Mouse (Mus musculus) heart, adult 2 months (tissue): ENCODE data around the gene Noto. TPM values are rescaled to one million over a fixed set of nuclear protein-coding genes. Genes with fewer than 3 reads are reported as not detected.

Experiments used
- DNase-seq, 2 experiments: peaks; one replicate each; pipeline ENCODE4 v3.0.0; 2021
- H3K27ac ChIP-seq: fragments of 200-600 bp; 2 replicates; pipeline ENCODE4 v1.8.1; 2022
- H3K27me3 ChIP-seq: fragments of 200-500 bp; 2 replicates; pipeline ENCODE4 v1.6.1; 2012; ENCODE audit warnings: mild to moderate bottlenecking, low read length, inconsistent platforms, mixed read lengths; ENCODE audit not compliant: control insufficient read depth, insufficient read depth
- H3K36me3 ChIP-seq: fragments of 200-500 bp; 2 replicates; pipeline ENCODE4 v1.6.1; 2012; ENCODE audit warnings: low read length, inconsistent platforms; ENCODE audit not compliant: control insufficient read depth, insufficient read depth
- H3K4me1 ChIP-seq: fragments of 200-500 bp; 2 replicates; pipeline ENCODE4 v1.6.1; 2011; ENCODE audit warnings: low read length; ENCODE audit not compliant: control insufficient read depth, insufficient read depth
- H3K4me3 ChIP-seq: fragments of 200-600 bp; 2 replicates; pipeline ENCODE4 v1.8.1; 2022
- H3K79me2 ChIP-seq: fragments of 200-500 bp; replicated peaks from 2 replicates; pipeline ENCODE4 v1.6.1; 2012; ENCODE audit warnings: mild to moderate bottlenecking, inconsistent platforms, low read length, moderate library complexity, mixed read lengths; ENCODE audit not compliant: control insufficient read depth, insufficient read depth
- H3K9ac ChIP-seq: fragments of 200-500 bp; 2 replicates; pipeline ENCODE4 v1.6.1; 2012; ENCODE audit warnings: low read depth, mild to moderate bottlenecking, control low read depth, inconsistent platforms, low read length, mixed read lengths
- CTCF ChIP-seq: fragments of 200-600 bp; IDR thresholded peaks from 2 replicates; pipeline ENCODE4 v1.8.1; 2022; ENCODE audit warnings: antibody characterized with exemption, mild to moderate bottlenecking, moderate library complexity
- EP300 ChIP-seq: fragments of 200-500 bp; IDR thresholded peaks from 2 replicates; pipeline ENCODE4 v1.6.1; 2011; ENCODE audit warnings: low read depth, low read length, control low read depth; ENCODE audit not compliant: insufficient read depth
- POLR2A ChIP-seq: fragments of 200-500 bp; IDR thresholded peaks from 2 replicates; pipeline ENCODE4 v1.6.1; 2011; ENCODE audit warnings: mild to moderate bottlenecking, low read depth, low read length, control low read depth; ENCODE audit not compliant: insufficient read depth
- WGBS: fragments of 180-500 bp; shearing (Covaris S2); methylation state at CpG from one replicate; pipeline ENCODE4 v1.1.7; 2018; 5-methylcytosine and 5-hydroxymethylcytosine counted together
- intact Hi-C: fragments of 180-260 bp; cut with DNase I; formaldehyde crosslinking; loops from one replicate; pipeline ENCODE4 v1.15.1; 2025
- polyA plus RNA-seq: library from polyadenylated mRNA; depleted of rRNA; stranded (reverse); fragments of >200 nt; gene quantifications from 2 replicates; pipeline ENCODE4 v1.2.3, GENCODE M21; 2012
- total RNA-seq, 2 experiments: library from RNA; stranded (reverse); gene quantifications; 2 replicates each; pipeline ENCODE4 v1.2.3; 2021

Gene Noto
- total and polyA plus RNA-seq, 3 experiments, result not detected

- Histone ChIP-seq H3K27me3 (no peaks in the 10 kb centered on the region), H3K27ac (peak within 1 kb of the TSS; percentile 95), H3K36me3 (no peaks in the 10 kb centered on the region), H3K79me2 (peaks cover 3% of the 10 kb centered on the region; the same call in 1 of the 2 replicates), H3K4me3 (peak within 1 kb of the TSS; percentile 99), H3K9ac (peak within 1 kb of the TSS; percentile 93), H3K4me1 (peaks cover 8% of the 10 kb centered on the region)
- TF ChIP-seq EP300, result peak; percentile 85
- peak; percentile 73 for TF ChIP-seq POLR2A
- TF ChIP-seq CTCF, result no peak
- under 1% methylated on average over 54 of the region's 54 CpGs for WGBS
- peak; percentile 97 to 98 for DNase-seq
- intact Hi-C loops, result loop anchor here (5.0 to 10.0 kb wide), 3 partner anchors 120 to 510 kb away; partner anchors contain the start of genes Dusp11, Nat8f1, Sfxn5 and Tprkb
These were observed 28.2 kb downstream of the Noto start, which contains the start of gene Pradc1 for GRCm38 (mm10) chr6:85451664-85452410. Gene Pradc1, minus strand, starts transcription at chr6:85451970.

GRCm38 (mm10) chr6:85452411-85452665 is 28.7 kb downstream of the Noto start:
- H3K4me1 ChIP-seq, result peaks cover 8% of the 10 kb centered on the region
- H3K36me3 ChIP-seq, result no peaks in the 10 kb centered on the region
- peaks cover 3% of the 10 kb centered on the region; the same call in 1 of the 2 replicates for H3K79me2 ChIP-seq
- intact Hi-C loops, result loop anchor here (5.0 to 10.0 kb wide), 3 partner anchors 120 to 510 kb away; partner anchors contain the start of genes Dusp11, Nat8f1, Sfxn5 and Tprkb
- under 1% methylated on average over 15 of the region's 15 CpGs for WGBS
- no peak for TF ChIP-seq POLR2A
- no peak for TF ChIP-seq CTCF
- TF ChIP-seq EP300, result no peak
- peak overlapping the region; percentile 86 for H3K9ac ChIP-seq
- DNase-seq, result no peak
- no peaks in the 10 kb centered on the region for H3K27me3 ChIP-seq
- H3K4me3 ChIP-seq, result peak overlapping the region; percentile 99
- peak overlapping the region; percentile 95 for H3K27ac ChIP-seq

GRCm38 (mm10) chr6:85452816-85453215 is 29.1 kb downstream of the Noto start:
- WGBS, result 8% methylated on average over 7 of the region's 7 CpGs
- no peak for DNase-seq
- Histone ChIP-seq H3K36me3 (no peaks in the 10 kb centered on the region), H3K9ac (peak overlapping the region; percentile 86), H3K79me2 (peaks cover 3% of the 10 kb centered on the region; the same call in 1 of the 2 replicates), H3K4me3 (peak overlapping the region; percentile 99), H3K27ac (peak overlapping the region; percentile 95), H3K4me1 (peaks cover 8% of the 10 kb centered on the region), H3K27me3 (no peaks in the 10 kb centered on the region)
- intact Hi-C loops, result loop anchor here (5.0 to 10.0 kb wide), 3 partner anchors 121 to 509 kb away; partner anchors contain the start of genes Dusp11, Nat8f1, Sfxn5 and Tprkb
- TF ChIP-seq CTCF, result no peak
- no peak for TF ChIP-seq EP300
- TF ChIP-seq POLR2A, result no peak

GRCm38 (mm10) chr6:85459621-85460020 is 35.9 kb downstream of the Noto start:
- TF ChIP-seq EP300 (no peak), CTCF (peak; percentile 11; the same call in 1 of the 2 replicates)
- intact Hi-C loops, result loop anchor here (5.0 to 10.0 kb wide), 2 partner anchors 128 to 455 kb away; partner anchors contain the start of genes Alms1, Nat8f1 and Tprkb
- H3K79me2 ChIP-seq, result peaks cover 3% of the 10 kb centered on the region; the same call in 1 of the 2 replicates
- WGBS, result 82% methylated on average over 2 of the region's 2 CpGs
- H3K4me3 ChIP-seq, result no peak overlapping the region
- H3K36me3 ChIP-seq, result no peaks in the 10 kb centered on the region
- no peak for DNase-seq
- H3K9ac ChIP-seq, result no peak overlapping the region
- H3K4me1 ChIP-seq, result peaks cover 3% of the 10 kb centered on the region; the same call in 1 of the 2 replicates
- H3K27ac ChIP-seq, result no peak overlapping the region
- no peaks in the 10 kb centered on the region for H3K27me3 ChIP-seq

- Histone ChIP-seq H3K36me3 (no peaks in the 10 kb centered on the region), H3K79me2 (no peaks in the 10 kb centered on the region), H3K27me3 (no peaks in the 10 kb centered on the region), H3K4me3 (no peak overlapping the region), H3K9ac (no peak overlapping the region), H3K27ac (no peak overlapping the region), H3K4me1 (no peaks in the 10 kb centered on the region)
- intact Hi-C loops, result no loop called here
- TF ChIP-seq CTCF (peak; percentile 49), POLR2A (no peak)
- no peak for DNase-seq
These were observed 41.7 kb downstream of the Noto start for GRCm38 (mm10) chr6:85465381-85465780.
